Mouse (Mus musculus): ENCODE data around the gene Kcnk7. TPM values are rescaled to one million over a fixed set of nuclear protein-coding genes. Genes with fewer than 3 reads are reported as not detected.

Kcnk7 gene
- polyA plus RNA-seq, 1 experiment from 2014 or later = 0.14 TPM

DNA sequence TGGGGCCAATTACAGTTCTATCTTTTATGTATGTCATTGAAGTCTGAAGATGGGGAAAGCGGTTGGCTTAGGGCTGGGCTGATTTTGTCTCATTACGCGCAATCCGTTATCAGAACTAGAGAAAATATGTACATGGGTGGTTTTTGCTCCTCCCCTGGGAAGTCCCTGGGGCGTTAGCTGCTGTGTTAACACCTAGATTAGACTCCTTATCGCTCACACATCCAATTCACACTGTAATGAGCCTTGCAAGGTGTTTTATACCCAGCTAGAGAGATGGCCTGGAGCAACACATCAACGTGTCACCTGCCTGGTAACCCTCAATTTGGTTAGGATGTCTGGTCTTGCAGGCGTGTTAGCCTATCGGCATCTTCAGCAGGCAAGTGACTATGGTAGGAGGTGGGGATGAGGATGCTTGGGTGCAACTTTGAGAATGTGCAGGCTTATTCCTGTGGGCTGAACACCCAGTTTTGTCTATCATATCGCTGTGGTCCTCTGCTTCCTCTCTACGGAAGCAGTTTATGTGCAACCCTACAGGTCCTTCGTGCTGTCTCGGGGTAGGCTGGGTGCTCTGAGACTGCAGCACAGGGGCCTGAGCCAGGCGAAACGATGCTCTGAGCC is 22.9 kb downstream of the Kcnk7 start:
- no peaks in the 10 kb centered on the region for H3K27me3 ChIP-seq (ENCODE audit: control insufficient read depth, insufficient read depth, low read depth, low read length)
- H3K4me3 ChIP-seq (ENCODE audit: low read depth, low read length) = peak overlapping the region; percentile 92
- peaks cover 5% of the 10 kb centered on the region for H3K36me3 ChIP-seq (ENCODE audit: control insufficient read depth, insufficient read depth)
- H3K4me2 ChIP-seq (ENCODE audit: low read depth, low read length) = peak overlapping the region; percentile 93
- H3K4me1 ChIP-seq (ENCODE audit: control insufficient read depth, low read depth, low read length) = peaks cover 61% of the 10 kb centered on the region
- peak; percentile 62 for ATAC-seq (ENCODE audit: low read depth)
- WGBS (ENCODE audit: insufficient replicate concordance) = 14% methylated on average over 15 of the region's 15 CpGs
- H3K9ac ChIP-seq (ENCODE audit: low read depth, low read length) = peak overlapping the region; percentile 98
- peak overlapping the region; percentile 98 for H3K27ac ChIP-seq (ENCODE audit: low read length)
- no peaks in the 10 kb centered on the region for H3K9me3 ChIP-seq (replicated peaks; ENCODE audit: control insufficient read depth, low read length)

DNA sequence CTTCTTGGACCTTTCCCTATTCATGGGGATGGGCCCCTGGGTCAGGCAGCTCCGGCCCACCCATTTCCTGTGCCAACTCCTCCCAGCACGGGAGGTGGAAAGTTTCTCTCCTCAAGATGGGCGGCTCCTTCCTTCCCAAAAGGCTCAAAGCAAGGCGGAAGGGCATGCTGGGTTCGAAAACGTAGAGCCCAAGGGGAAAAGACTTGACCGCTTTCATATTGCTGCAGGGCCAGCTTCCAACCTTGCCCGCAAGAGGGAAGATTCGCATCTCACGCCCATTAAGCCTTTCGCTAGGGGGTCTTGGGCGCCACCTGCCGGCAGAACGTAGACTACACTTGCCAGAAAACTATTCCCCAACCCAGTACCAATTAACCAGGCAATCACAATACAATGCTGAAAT is 23.5 kb downstream of the Kcnk7 start:
- Histone ChIP-seq H3K36me3 (ENCODE audit: control insufficient read depth, insufficient read depth) (no peaks in the 10 kb centered on the region), H3K27ac (ENCODE audit: low read length) (peak overlapping the region; percentile 98), H3K4me3 (ENCODE audit: low read depth, low read length) (peak overlapping the region; percentile 92), H3K27me3 (ENCODE audit: control insufficient read depth, insufficient read depth, low read depth, low read length) (no peaks in the 10 kb centered on the region), H3K9ac (ENCODE audit: low read depth, low read length) (peak overlapping the region; percentile 98), H3K4me2 (ENCODE audit: low read depth, low read length) (peak overlapping the region; percentile 93), H3K9me3 (replicated peaks; ENCODE audit: control insufficient read depth, low read length) (no peaks in the 10 kb centered on the region), H3K4me1 (ENCODE audit: control insufficient read depth, low read depth, low read length) (peaks cover 55% of the 10 kb centered on the region)
- no peak for ATAC-seq (ENCODE audit: low read depth)
- 1% methylated on average over 14 of the region's 14 CpGs for WGBS (ENCODE audit: insufficient replicate concordance)

DNA sequence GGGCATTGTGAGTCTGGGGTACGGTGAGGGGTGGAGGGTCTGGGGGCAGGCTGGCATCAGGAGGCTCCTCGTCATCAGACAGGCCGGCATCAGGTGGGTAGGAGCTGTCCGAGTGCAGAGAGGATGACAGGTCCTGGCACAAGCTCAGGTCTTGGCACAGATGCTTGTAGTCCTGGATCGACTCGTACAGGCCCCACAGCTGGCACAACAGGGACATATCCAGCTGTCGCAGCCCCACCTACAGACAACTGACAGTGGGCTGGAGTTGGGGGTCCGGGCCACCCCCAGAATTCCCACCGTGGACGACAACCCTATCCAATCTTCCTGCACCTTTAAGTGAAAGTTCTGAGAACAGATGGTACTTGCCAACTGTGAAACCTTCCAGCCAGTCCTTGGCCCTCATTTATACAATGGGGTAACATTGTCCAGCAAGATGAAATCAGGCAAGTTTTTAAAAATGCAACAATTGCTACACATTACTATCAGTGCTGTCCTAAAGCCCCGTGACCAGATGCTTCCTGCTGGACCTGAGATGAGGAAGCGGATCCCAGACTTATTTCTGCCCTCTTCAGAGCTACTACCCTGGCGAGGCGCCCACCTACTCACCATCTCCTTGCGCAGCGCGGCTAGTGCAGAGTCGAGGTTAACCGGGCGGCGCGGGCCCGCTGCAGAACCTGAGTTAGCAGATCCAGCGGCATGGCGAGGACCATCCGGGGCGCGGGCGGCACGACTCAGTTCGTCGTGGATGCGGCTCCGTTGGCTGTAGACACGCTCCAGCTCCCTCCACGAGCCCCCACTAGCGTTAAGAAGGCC is 24.7 kb downstream of the Kcnk7 start:
- H3K27me3 ChIP-seq (ENCODE audit: control insufficient read depth, insufficient read depth, low read depth, low read length) = no peaks in the 10 kb centered on the region
- H3K4me1 ChIP-seq (ENCODE audit: control insufficient read depth, low read depth, low read length) = peaks cover 50% of the 10 kb centered on the region
- H3K4me2 ChIP-seq (ENCODE audit: low read depth, low read length) = peak overlapping the region; percentile 93
- 11% methylated on average over 37 of the region's 37 CpGs for WGBS (ENCODE audit: insufficient replicate concordance)
- H3K4me3 ChIP-seq (ENCODE audit: low read depth, low read length) = peak overlapping the region; percentile 92
- H3K27ac ChIP-seq (ENCODE audit: low read length) = peak overlapping the region; percentile 98
- ATAC-seq (ENCODE audit: low read depth) = no peak
- peak overlapping the region; percentile 98 for H3K9ac ChIP-seq (ENCODE audit: low read depth, low read length)
- no peaks in the 10 kb centered on the region for H3K9me3 ChIP-seq (replicated peaks; ENCODE audit: control insufficient read depth, low read length)
- H3K36me3 ChIP-seq (ENCODE audit: control insufficient read depth, insufficient read depth) = no peaks in the 10 kb centered on the region

DNA sequence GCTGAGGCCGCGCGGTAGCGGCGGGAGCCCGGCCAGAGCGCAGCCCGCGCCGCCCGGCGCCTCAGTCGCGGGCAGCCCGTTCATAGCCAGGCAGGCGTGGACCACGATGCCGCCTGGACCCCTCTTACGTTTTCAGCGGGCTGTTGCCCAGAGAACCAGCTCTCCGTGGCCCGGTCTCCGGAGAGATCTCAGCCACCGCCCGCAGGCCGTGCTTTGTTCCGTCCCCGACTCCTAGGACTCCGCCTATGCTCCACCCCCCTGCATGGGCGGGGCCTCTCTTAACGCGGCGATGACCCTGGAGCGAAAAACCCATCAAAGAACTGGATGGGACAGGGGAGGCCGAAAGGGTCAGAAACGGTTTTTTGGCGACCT is 25.3 kb downstream of the Kcnk7 start, which contains the start of gene Fam89b:
Gene Fam89b, minus strand, starts transcription at position 210 of the 372 bp plus-strand sequence.
- peak; percentile 45 for ATAC-seq (ENCODE audit: low read depth)
- Histone ChIP-seq H3K4me3 (ENCODE audit: low read depth, low read length) (peak within 1 kb of the TSS; percentile 92), H3K4me1 (ENCODE audit: control insufficient read depth, low read depth, low read length) (peaks cover 48% of the 10 kb centered on the region)

DNA sequence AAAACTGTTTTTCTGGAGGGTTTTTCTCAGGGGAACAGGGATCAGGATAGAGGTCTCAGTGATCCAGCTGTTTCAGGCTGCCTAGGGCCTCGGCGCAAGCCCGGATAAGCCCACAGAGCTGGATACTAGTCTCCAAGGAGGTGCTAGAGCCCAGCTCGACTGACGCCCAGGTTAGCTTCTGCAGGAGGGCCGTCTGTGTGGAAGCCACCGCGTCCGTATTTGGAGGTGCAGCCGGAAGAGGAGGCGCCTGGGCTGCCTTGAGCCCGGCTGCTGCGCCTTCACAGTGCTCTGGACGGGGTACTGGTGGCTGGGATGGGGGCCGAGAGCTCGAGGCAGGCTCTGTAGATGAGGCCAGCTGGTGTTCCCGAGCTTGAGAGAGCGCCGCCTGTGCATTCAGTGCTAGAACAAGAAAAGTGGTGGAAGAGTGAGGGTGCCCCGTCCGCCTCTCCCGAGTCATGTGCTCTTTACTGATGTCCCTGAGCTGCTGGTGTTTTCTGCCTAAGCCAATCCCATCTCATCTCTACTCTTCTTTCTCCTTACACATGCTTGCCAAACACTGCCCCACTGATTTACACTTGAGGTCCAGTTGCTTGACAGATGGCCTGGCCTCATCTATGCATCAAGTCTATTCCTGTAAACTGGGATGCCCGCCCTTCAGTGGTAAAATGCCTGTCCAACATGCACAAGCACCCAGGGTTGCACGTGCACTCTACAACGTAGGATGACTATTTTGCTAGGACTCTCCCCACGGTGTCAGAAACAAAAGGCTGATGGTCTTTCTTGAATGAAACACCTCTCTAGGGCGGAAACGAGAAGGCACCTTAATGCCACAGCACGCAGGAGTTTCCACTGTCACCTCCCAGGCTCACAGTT is 26.4 kb downstream of the Kcnk7 start:
- Histone ChIP-seq H3K27me3 (ENCODE audit: control insufficient read depth, insufficient read depth, low read depth, low read length) (peaks cover 2% of the 10 kb centered on the region; the same call in 1 of the 2 replicates), H3K4me2 (ENCODE audit: low read depth, low read length) (peak overlapping the region; percentile 86), H3K9me3 (replicated peaks; ENCODE audit: control insufficient read depth, low read length) (no peaks in the 10 kb centered on the region), H3K27ac (ENCODE audit: low read length) (no peak overlapping the region), H3K4me3 (ENCODE audit: low read depth, low read length) (peak overlapping the region; percentile 69), H3K4me1 (ENCODE audit: control insufficient read depth, low read depth, low read length) (peaks cover 48% of the 10 kb centered on the region), H3K9ac (ENCODE audit: low read depth, low read length) (peak overlapping the region; percentile 68), H3K36me3 (ENCODE audit: control insufficient read depth, insufficient read depth) (no peaks in the 10 kb centered on the region)
- no peak for ATAC-seq (ENCODE audit: low read depth)
- WGBS (ENCODE audit: insufficient replicate concordance) = 72% methylated on average over 29 of the region's 29 CpGs

More for the DNA sequence above, 25.3 kb downstream of the Kcnk7 start, which contains the start of gene Fam89b:
- WGBS (ENCODE audit: insufficient replicate concordance) = under 1% methylated on average over 37 of the region's 37 CpGs
- no peaks in the 10 kb centered on the region for H3K27me3 ChIP-seq (ENCODE audit: control insufficient read depth, insufficient read depth, low read depth, low read length)
- H3K27ac ChIP-seq (ENCODE audit: low read length) = peak within 1 kb of the TSS; percentile 98
- H3K36me3 ChIP-seq (ENCODE audit: control insufficient read depth, insufficient read depth) = no peaks in the 10 kb centered on the region
- H3K9ac ChIP-seq (ENCODE audit: low read depth, low read length) = peak within 1 kb of the TSS; percentile 98
- no peaks in the 10 kb centered on the region for H3K9me3 ChIP-seq (replicated peaks; ENCODE audit: control insufficient read depth, low read length)
- peak within 1 kb of the TSS; percentile 93 for H3K4me2 ChIP-seq (ENCODE audit: low read depth, low read length)

DNA sequence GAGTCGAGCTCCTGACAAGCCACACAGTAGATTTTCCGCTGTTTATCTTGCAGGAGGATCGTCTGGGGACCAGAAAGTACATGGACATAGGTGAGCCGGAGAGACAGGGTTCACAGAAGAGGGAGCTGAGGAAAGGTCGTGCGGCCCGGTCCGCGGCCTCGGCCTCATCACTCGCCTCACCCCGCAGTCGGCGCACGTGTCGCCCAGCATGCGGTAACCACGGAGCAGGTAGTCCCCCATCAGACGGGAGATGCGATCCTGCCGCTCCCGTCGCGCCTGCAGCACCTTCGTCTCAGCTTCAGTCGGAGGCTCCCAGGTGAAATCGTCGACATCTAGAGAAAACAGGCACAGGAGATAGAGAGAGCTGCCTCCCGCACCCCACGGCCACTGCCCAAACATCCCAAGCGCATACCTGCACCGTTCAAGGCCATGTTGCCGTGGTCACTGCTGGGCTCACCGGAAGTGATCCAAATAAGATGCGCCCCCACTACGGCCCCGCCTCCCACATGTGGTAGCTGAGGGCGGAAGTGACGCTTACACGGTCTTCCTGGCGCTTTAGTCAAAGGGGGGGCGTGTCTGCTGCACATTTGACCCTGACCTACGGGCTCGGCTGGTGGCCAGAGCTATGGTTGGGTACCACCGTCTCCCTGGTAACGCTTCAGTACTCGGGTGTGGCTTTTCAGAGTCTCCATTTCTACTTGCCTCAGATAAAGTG is 27.3 kb downstream of the Kcnk7 start:
- Histone ChIP-seq H3K9ac (ENCODE audit: low read depth, low read length) (peak overlapping the region; percentile 68), H3K4me1 (ENCODE audit: control insufficient read depth, low read depth, low read length) (peaks cover 48% of the 10 kb centered on the region), H3K27ac (ENCODE audit: low read length) (no peak overlapping the region), H3K4me3 (ENCODE audit: low read depth, low read length) (peak overlapping the region; percentile 69), H3K4me2 (ENCODE audit: low read depth, low read length) (peak overlapping the region; percentile 86), H3K9me3 (replicated peaks; ENCODE audit: control insufficient read depth, low read length) (no peaks in the 10 kb centered on the region), H3K36me3 (ENCODE audit: control insufficient read depth, insufficient read depth) (no peaks in the 10 kb centered on the region), H3K27me3 (ENCODE audit: control insufficient read depth, insufficient read depth, low read depth, low read length) (peaks cover 5% of the 10 kb centered on the region; the same call in 1 of the 2 replicates)
- under 1% methylated on average over 47 of the region's 47 CpGs for WGBS (ENCODE audit: insufficient replicate concordance)
- ATAC-seq (ENCODE audit: low read depth) = peak; percentile 44

DNA sequence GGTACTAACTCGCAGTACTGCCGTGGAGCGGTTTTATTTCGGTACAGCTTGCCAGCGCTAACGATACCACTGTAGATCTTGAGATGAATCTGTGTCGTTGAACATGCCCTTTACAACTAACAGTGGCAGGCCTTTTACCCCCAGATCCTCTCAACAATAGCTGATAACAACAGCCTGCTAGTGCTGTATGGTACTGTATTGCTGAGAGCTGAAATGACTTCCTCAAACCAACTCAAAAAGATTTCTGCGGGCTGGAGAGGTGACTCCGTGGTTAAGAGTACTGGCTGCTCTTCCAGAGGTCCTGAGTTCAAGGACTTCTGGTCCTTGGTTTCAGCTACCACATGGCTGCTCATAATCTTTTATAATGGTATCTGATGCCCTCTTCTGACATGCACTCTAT is 30.2 kb downstream of the Kcnk7 start:
- H3K9ac ChIP-seq (ENCODE audit: low read depth, low read length) = no peak overlapping the region
- H3K9me3 ChIP-seq (replicated peaks; ENCODE audit: control insufficient read depth, low read length) = no peaks in the 10 kb centered on the region
- H3K4me3 ChIP-seq (ENCODE audit: low read depth, low read length) = no peak overlapping the region
- no peak for ATAC-seq (ENCODE audit: low read depth)
- H3K27me3 ChIP-seq (ENCODE audit: control insufficient read depth, insufficient read depth, low read depth, low read length) = peaks cover 16% of the 10 kb centered on the region
- peaks cover 25% of the 10 kb centered on the region for H3K4me1 ChIP-seq (ENCODE audit: control insufficient read depth, low read depth, low read length)
- 56% methylated on average over 9 of the region's 9 CpGs for WGBS (ENCODE audit: insufficient replicate concordance)
- no peaks in the 10 kb centered on the region for H3K36me3 ChIP-seq (ENCODE audit: control insufficient read depth, insufficient read depth)
- H3K27ac ChIP-seq (ENCODE audit: low read length) = no peak overlapping the region
- no peak overlapping the region for H3K4me2 ChIP-seq (ENCODE audit: low read depth, low read length)

DNA sequence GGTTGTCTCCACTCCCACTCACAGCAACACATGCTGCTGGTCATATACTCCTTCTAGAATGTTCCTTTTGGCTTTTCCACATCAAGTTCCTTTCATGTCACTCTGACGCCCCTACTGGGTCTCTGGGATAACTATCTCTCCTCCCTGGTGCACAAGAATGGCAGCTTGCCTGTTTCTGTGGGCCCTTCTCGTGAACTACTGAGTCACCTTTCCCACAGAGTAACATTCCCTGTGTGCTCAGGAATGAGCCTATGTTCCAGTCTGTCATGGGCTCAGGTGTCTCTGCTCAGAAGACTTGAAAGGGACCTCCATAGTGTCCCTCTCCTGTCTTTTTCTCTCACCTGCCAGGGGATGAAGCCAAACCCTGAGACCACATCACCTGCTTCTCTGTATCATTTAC is 35.3 kb downstream of the Kcnk7 start:
- H3K27ac ChIP-seq (ENCODE audit: low read length) = no peak overlapping the region
- H3K4me2 ChIP-seq (ENCODE audit: low read depth, low read length) = no peak overlapping the region
- no peaks in the 10 kb centered on the region; the same call in 1 of the 2 replicates for H3K4me1 ChIP-seq (ENCODE audit: control insufficient read depth, low read depth, low read length)
- no peak overlapping the region for H3K4me3 ChIP-seq (ENCODE audit: low read depth, low read length)
- no peaks in the 10 kb centered on the region for H3K36me3 ChIP-seq (ENCODE audit: control insufficient read depth, insufficient read depth)
- peaks cover 67% of the 10 kb centered on the region for H3K27me3 ChIP-seq (ENCODE audit: control insufficient read depth, insufficient read depth, low read depth, low read length)
- no peaks in the 10 kb centered on the region for H3K9me3 ChIP-seq (replicated peaks; ENCODE audit: control insufficient read depth, low read length)
- 33% methylated on average over 2 of the region's 2 CpGs for WGBS (ENCODE audit: insufficient replicate concordance)
- no peak for ATAC-seq (ENCODE audit: low read depth)
- H3K9ac ChIP-seq (ENCODE audit: low read depth, low read length) = no peak overlapping the region

Data from liver, embryonic 16.5 days (tissue).